Mouse (Mus musculus): ENCODE measurements at regions not wholly inside any gene's neighbourhood (a gene's known extent, or its start where the extent isn't known, plus 50 kb on each side); places are given as distances from the start of the nearest gene placed in this dataset.

- no peak for DNase-seq (ENCODE audit: low spot score in 2 of 2)
These were observed 97.1 kb upstream of the Tbc1d2b start for GRCm38 (mm10) chr9:90367745-90368144.

- DNase-seq (ENCODE audit: low spot score in 2 of 2): no peak
These were observed 55.9 kb upstream of the Tbc1d2b start for GRCm38 (mm10) chr9:90326531-90326930.

All from right cerebral cortex, postnatal 36 days (tissue).